Mouse (Mus musculus) small intestine, adult 2 months (tissue): ENCODE measurements around the gene Rtl1.

Experiments
- CTCF ChIP-seq: fragments of 200-500 bp; IDR thresholded peaks from 2 replicates; pipeline ENCODE4 v1.5.1; 2012; ENCODE audit warnings: low read depth, mild to moderate bottlenecking, control low read depth, inconsistent platforms, low read length, moderate library complexity, mixed read lengths; ENCODE audit not compliant: insufficient replicate concordance, insufficient read length; ENCODE audit errors: extremely low read depth
- POLR2A ChIP-seq: fragments of 200-500 bp; IDR thresholded peaks from 2 replicates; pipeline ENCODE4 v1.6.1; 2012; ENCODE audit warnings: low read depth, mild to moderate bottlenecking, control low read depth, inconsistent platforms, low read length, moderate library complexity

- no peak for TF ChIP-seq CTCF
- TF ChIP-seq POLR2A: no peak
Observed at GRCm38 (mm10) chr12:109558226-109558824, 41.8 kb downstream of the Rtl1 start.
